Mouse (Mus musculus): ENCODE results near the gene Naaladl2. TPM values are rescaled to one million over a fixed set of nuclear protein-coding genes. Genes with fewer than 3 reads are reported as not detected.

Naaladl2 gene
- polyA plus RNA-seq, 1 experiment from 2014 or later: 2.1 TPM

GRCm38 (mm10) chr3:24670500-24670899, 473.6 kb downstream of the Naaladl2 start:
- 75% methylated on average over 3 of the region's 3 CpGs for whole genome bisulfite sequencing

GRCm38 (mm10) chr3:24668052-24668916, 475.8 kb downstream of the Naaladl2 start:
- Histone ChIP-seq H3K27me3 (replicated peaks; ENCODE audit: insufficient read depth, low read length) (no peaks in the 10 kb centered on the region), H3K4me1 (ENCODE audit: insufficient read depth, low read depth, low read length) (no peaks in the 10 kb centered on the region), H3K27ac (ENCODE audit: low read length) (no peak overlapping the region), H3K4me2 (replicated peaks; ENCODE audit: low read depth, low read length) (no peak overlapping the region), H3K9ac (replicated peaks; ENCODE audit: low read depth) (no peak overlapping the region), H3K36me3 (ENCODE audit: insufficient read depth, low read length) (no peaks in the 10 kb centered on the region), H3K4me3 (ENCODE audit: low read depth, low read length) (no peak overlapping the region), H3K9me3 (ENCODE audit: low read length) (no peaks in the 10 kb centered on the region)
- DNase-seq (ENCODE audit: low spot score): peak; percentile 15
- TF ChIP-seq CTCF (IDR thresholded peaks at IDR 0.05) (no peak), EP300 (IDR thresholded peaks at IDR 0.05) (no peak)
- ATAC-seq: no peak
- 60% methylated on average over 3 of the region's 3 CpGs for WGBS

More at GRCm38 (mm10) chr3:24670500-24670899, 473.6 kb downstream of the Naaladl2 start:
- no peaks in the 10 kb centered on the region for H3K9me3 ChIP-seq (ENCODE audit: low read length)
- no peak overlapping the region for H3K4me3 ChIP-seq (ENCODE audit: low read depth, low read length)
- H3K4me2 ChIP-seq (replicated peaks; ENCODE audit: low read depth, low read length): no peak overlapping the region
- H3K36me3 ChIP-seq (ENCODE audit: insufficient read depth, low read length): no peaks in the 10 kb centered on the region
- no peak overlapping the region for H3K9ac ChIP-seq (replicated peaks; ENCODE audit: low read depth)
- no peaks in the 10 kb centered on the region for H3K27me3 ChIP-seq (replicated peaks; ENCODE audit: insufficient read depth, low read length)
- H3K27ac ChIP-seq (ENCODE audit: low read length): no peak overlapping the region
- DNase-seq (ENCODE audit: low spot score) (no peak), ATAC-seq (no peak)
- TF ChIP-seq CTCF (IDR thresholded peaks at IDR 0.05) (no peak), EP300 (IDR thresholded peaks at IDR 0.05) (no peak)
- no peaks in the 10 kb centered on the region for H3K4me1 ChIP-seq (ENCODE audit: insufficient read depth, low read depth, low read length)

DNA sequence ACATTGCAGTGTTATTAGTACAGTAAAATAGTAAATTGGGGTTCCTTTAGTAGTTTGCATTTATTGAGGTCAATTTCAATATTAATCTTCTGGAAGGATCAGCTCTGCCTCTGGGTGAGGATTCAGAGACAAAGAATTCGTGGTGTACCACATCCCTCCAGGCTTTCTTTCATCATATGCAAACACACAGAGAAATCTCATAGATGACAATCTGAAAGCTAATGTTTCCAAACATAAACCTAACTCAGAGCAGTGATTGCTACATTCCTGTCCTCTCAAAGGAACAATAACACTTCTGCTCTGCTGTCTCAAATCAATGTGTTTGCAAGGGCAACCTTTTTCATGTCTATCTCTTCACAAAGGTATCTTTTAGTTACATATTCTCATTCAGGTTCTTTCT, 478.7 kb downstream of the Naaladl2 start:
- Histone ChIP-seq H3K4me2 (replicated peaks; ENCODE audit: low read depth, low read length) (no peak overlapping the region), H3K27me3 (replicated peaks; ENCODE audit: insufficient read depth, low read length) (no peaks in the 10 kb centered on the region), H3K9me3 (ENCODE audit: low read length) (no peaks in the 10 kb centered on the region), H3K4me1 (ENCODE audit: insufficient read depth, low read depth, low read length) (no peaks in the 10 kb centered on the region), H3K27ac (ENCODE audit: low read length) (no peak overlapping the region), H3K4me3 (ENCODE audit: low read depth, low read length) (no peak overlapping the region), H3K9ac (replicated peaks; ENCODE audit: low read depth) (no peak overlapping the region), H3K36me3 (ENCODE audit: insufficient read depth, low read length) (no peaks in the 10 kb centered on the region)
- TF ChIP-seq EP300 (IDR thresholded peaks at IDR 0.05) (no peak), CTCF (IDR thresholded peaks at IDR 0.05) (no peak)
- ATAC-seq: no peak
- 43% methylated on average over 1 of the region's 1 CpGs for WGBS
- no peak for DNase-seq (ENCODE audit: low spot score)

DNA sequence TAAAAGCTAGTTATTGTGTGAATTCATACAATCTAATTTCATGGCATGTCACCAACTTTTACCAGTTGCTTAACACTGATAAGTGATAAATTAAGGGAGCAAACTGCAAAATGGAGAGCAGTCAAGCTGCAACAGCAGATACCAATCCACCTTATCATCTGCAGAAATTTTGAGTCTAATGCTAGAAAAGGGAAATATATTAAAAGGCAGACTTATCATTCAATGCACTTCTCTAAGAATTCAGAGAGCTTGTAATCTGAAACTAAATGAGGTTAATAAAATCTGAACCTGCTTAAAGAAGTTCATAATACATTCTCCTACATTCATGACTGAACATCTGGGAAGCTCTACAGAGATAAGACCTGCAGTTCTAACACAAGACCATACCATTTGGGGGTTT, 480.3 kb downstream of the Naaladl2 start:
- TF ChIP-seq EP300 (IDR thresholded peaks at IDR 0.05) (no peak), CTCF (IDR thresholded peaks at IDR 0.05) (no peak)
- no peak overlapping the region for H3K4me3 ChIP-seq (ENCODE audit: low read depth, low read length)
- no peaks in the 10 kb centered on the region for H3K36me3 ChIP-seq (ENCODE audit: insufficient read depth, low read length)
- DNase-seq (ENCODE audit: low spot score): no peak
- no peak overlapping the region for H3K4me2 ChIP-seq (replicated peaks; ENCODE audit: low read depth, low read length)
- no peaks in the 10 kb centered on the region for H3K27me3 ChIP-seq (replicated peaks; ENCODE audit: insufficient read depth, low read length)
- H3K9ac ChIP-seq (replicated peaks; ENCODE audit: low read depth): no peak overlapping the region
- H3K27ac ChIP-seq (ENCODE audit: low read length): no peak overlapping the region
- H3K4me1 ChIP-seq (ENCODE audit: insufficient read depth, low read depth, low read length): no peaks in the 10 kb centered on the region
- no peak for ATAC-seq
- no peaks in the 10 kb centered on the region for H3K9me3 ChIP-seq (ENCODE audit: low read length)

- H3K4me2 ChIP-seq (replicated peaks; ENCODE audit: low read depth, low read length): no peak overlapping the region
- H3K4me1 ChIP-seq (ENCODE audit: insufficient read depth, low read depth, low read length): no peaks in the 10 kb centered on the region
- H3K9ac ChIP-seq (replicated peaks; ENCODE audit: low read depth): no peak overlapping the region
- H3K9me3 ChIP-seq (ENCODE audit: low read length): no peaks in the 10 kb centered on the region
- H3K36me3 ChIP-seq (ENCODE audit: insufficient read depth, low read length): no peaks in the 10 kb centered on the region
- no peak overlapping the region for H3K4me3 ChIP-seq (ENCODE audit: low read depth, low read length)
- peak; percentile 77 for DNase-seq (ENCODE audit: low spot score)
- TF ChIP-seq EP300 (IDR thresholded peaks at IDR 0.05): peak; percentile 38; the same call in 1 of the 2 replicates
- TF ChIP-seq CTCF (IDR thresholded peaks at IDR 0.05): no peak
- no peak overlapping the region for H3K27ac ChIP-seq (ENCODE audit: low read length)
- H3K27me3 ChIP-seq (replicated peaks; ENCODE audit: insufficient read depth, low read length): no peaks in the 10 kb centered on the region
- ATAC-seq: peak; percentile 85
- WGBS: 29% methylated on average over 1 of the region's 1 CpGs
These were observed 514.0 kb downstream of the Naaladl2 start for GRCm38 (mm10) chr3:24630032-24630431.

DNA sequence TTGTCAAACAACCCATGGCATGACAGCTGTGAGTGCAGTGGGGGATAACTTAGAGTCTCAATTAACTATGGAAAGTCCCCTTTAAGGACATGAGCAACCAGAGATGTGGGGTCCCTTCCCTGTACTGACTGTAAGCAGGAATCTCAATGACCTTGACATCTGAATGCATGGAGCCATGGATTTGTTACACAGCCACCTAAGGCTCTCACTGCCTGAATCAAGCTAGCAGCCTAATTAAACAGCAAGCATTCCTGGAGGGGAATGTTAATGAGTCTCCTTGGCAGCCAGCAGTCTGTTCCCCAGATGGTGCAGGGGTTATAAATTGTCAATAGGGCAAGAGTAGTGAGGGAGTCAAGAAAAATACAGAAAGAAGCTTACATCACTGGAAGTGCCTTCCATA, 538.6 kb downstream of the Naaladl2 start:
- Histone ChIP-seq H3K4me1 (ENCODE audit: insufficient read depth, low read depth, low read length) (no peaks in the 10 kb centered on the region), H3K4me2 (replicated peaks; ENCODE audit: low read depth, low read length) (no peak overlapping the region), H3K27me3 (replicated peaks; ENCODE audit: insufficient read depth, low read length) (no peaks in the 10 kb centered on the region), H3K36me3 (ENCODE audit: insufficient read depth, low read length) (no peaks in the 10 kb centered on the region), H3K9me3 (ENCODE audit: low read length) (no peaks in the 10 kb centered on the region), H3K27ac (ENCODE audit: low read length) (no peak overlapping the region), H3K9ac (replicated peaks; ENCODE audit: low read depth) (no peak overlapping the region), H3K4me3 (ENCODE audit: low read depth, low read length) (no peak overlapping the region)
- no peak for TF ChIP-seq EP300 (IDR thresholded peaks at IDR 0.05)
- DNase-seq (ENCODE audit: low spot score) (no peak), ATAC-seq (no peak)
